Mouse (Mus musculus) layer of hippocampus, adult 18-20 months (tissue): ENCODE data around the gene Igfbp4. TPM values are rescaled to one million over a fixed set of nuclear protein-coding genes. Genes with fewer than 3 reads are reported as not detected.

ENCODE experiments used
- DNase-seq, 2 experiments: peaks; one replicate each; pipeline ENCODE4 v3.0.0; 2022; ENCODE audit warnings: low spot score in 2 of 2
- total RNA-seq, 2 experiments: library from RNA; stranded (reverse); gene quantifications; 2 replicates each; pipeline ENCODE4 v1.2.3; 2021

Igfbp4 gene
- total RNA-seq, 2 experiments from 2014 or later: 74.6 to 94.0 TPM

DNA sequence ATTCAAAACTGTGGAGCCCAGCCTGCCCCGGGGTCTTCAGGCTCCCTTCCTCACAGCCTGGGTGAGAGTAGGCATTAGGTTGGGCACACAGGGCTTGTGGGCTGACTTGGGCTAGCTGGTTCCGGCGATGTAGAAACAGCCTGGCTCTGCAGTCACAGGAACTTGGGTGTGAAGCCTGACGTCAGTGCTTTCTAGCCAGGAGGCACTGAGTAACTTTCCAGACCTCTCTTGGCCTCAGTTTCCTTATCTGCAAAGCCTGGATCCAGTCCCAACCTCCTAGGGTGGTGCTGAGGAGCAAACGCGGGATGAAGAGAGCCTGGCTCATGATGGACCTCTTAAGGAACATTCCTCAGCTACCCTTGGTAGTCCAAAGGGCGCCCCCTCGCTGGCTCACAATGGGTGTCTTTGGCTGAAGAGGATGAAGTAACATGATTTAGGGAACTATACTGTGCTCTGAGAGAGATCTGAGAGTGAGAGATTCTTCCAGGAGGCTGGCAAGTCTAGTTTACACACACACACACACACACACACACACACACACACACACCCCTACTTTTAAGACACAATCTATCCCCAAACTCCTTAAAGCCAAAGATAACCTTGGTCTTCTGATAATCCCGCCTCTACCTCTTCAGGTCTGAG lies 40.0 kb downstream of the Igfbp4 start:
- no peak for DNase-seq

DNA sequence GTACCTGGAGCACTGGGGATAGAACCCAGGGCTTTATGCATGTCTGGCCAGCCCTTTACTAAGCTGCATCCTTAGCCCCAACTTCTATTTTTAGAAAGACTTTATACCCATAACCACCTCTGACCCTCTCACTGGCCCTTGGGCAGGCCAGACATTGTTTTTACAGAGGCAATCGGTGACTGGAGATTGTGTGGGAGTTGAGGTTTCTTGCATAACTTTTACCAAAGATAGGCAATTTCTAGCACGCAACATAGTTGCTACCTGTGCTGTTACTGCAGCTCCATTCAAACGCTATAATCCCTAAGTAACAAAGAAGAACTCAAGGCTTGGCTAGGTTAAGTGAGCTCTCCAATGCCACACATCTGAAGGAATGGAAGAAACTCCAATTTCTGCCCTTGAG lies 40.5 kb downstream of the Igfbp4 start:
- DNase-seq: no peak

- no peak for DNase-seq
Measured at GRCm38 (mm10) chr11:99082098-99082497, 41.1 kb downstream of the Igfbp4 start.

DNA sequence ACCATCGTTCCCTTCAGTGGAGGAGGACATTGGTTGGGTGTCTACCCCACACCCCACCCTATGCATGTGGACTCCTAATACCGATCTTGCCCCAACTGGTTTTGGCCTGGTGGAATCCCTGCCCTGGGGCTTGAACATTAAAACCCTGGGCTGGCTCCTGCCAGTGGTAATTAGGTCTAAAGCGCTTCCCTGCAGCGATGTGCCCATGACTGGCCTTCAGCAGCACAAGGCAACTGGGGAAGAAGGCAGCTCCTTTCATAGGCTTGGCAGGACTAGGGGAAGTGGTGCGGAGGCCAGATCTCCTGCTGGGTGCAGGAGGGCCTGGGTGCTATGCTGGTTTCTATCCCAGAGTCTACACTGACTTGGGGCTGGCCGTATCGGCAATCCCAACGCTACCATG lies 42.5 kb downstream of the Igfbp4 start:
- no peak for DNase-seq

DNA sequence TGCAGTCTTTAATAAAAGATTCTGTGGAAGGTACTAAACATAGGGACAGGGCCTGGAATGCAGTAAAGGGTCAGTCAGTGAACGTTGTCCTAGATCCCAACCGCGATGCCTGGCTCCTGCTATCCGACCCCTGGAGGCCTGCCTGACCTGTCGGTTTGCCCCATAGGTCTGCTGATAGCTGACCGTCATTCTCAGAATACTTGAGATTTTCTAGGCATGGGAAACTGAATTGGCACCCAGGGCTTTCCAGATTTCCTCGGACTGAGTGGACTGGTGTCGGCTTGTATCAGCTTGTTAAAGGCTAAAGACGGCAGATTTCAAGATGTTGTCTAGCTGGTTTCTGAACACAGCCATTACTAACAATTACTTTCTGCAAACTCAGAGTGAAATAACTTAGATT lies 43.3 kb downstream of the Igfbp4 start:
- no peak for DNase-seq

GRCm38 (mm10) chr11:99088486-99088885 lies 47.4 kb downstream of the Igfbp4 start:
- DNase-seq: no peak

GRCm38 (mm10) chr11:99089077-99089601 lies 48.1 kb downstream of the Igfbp4 start, which contains the start of gene Tns4:
Gene Tns4, minus strand, starts transcription at chr11:99089306.
- DNase-seq: no peak

GRCm38 (mm10) chr11:99090391-99090790 lies 49.3 kb downstream of the Igfbp4 start:
- no peak for DNase-seq

- no peak for DNase-seq
Measured at GRCm38 (mm10) chr11:99091666-99092065, 50.6 kb downstream of the Igfbp4 start.

DNA sequence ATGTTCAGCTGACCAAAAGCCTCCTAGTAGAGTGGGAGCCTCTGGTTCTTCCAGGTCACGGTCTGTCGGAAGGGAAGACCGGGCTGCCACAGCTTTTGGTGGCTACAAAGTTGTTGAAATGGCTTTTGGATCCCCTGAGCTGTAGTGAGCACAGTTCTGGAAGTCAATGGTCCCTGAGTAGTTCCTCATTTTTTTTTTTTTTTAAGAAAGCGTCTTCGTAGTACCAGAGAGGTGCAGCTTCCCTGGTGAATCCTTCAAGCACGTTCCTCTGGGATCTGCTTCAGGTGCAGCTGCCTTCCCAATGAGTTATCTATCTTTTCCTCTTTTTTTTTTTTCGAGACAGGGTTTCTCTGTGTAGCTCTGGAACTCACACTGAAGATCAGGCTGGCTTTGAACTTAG lies 52.7 kb downstream of the Igfbp4 start:
- no peak for DNase-seq

- DNase-seq: no peak
Measured at GRCm38 (mm10) chr11:99094911-99095676, 54.0 kb downstream of the Igfbp4 start.

GRCm38 (mm10) chr11:99095759-99096158 lies 54.7 kb downstream of the Igfbp4 start:
- no peak for DNase-seq

GRCm38 (mm10) chr11:99096417-99096816 lies 55.4 kb downstream of the Igfbp4 start:
- DNase-seq: no peak

DNA sequence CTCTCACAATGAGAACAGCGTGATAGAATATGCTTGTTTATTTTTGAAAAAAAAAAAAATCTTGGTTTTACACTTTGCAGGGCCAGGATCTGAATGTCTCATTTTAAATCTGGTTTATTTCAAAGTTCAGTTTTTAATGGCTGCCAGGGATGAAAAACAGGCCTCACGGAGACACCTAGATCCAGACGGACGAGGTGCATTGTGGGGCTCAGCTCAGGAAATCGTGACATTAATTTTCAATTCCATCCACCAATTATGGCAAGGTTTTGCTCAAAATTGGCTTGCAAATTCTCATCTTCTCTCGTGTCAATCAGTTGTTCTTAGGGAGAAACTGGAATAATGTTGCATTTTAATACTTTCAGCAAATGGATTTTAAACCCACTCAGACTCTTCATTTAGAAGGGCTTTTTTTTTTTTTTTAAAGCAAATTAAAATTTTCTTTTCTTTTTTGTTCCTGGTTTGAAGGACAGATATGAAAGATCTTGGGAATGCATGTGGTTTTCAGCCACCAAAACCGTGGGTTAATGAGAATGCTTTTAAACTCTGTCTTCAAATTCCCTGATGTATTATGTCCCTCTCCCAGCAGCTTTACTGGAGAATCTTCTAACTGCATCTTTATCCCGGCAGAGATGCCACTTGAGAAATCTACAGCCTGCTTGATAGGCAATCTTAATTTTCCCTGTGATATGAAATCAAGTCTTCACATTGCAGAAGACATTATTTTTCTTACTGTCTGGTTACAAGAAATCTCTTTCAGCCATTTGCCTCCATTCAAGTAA lies 56.1 kb downstream of the Igfbp4 start:
- peak; percentile 23 to 51 for DNase-seq

DNA sequence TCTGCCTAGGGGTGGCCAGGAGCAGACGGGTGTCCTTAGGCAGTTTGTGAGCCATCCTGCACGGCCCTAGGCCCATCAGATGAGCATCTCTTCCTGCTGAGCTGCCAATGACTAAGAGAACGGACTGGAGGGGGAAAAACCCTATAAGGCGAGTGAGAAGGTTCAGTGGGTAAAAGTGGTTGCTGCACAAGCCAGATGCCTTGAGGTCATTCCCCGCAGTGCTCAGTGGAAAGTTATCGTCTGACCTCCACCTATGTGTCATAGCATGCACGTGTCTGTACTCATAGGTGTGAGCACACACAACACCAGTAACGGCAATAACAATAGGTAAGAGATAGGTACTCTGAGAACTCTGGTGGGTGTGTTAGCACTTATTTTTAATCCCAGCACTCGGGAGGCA lies 57.9 kb downstream of the Igfbp4 start:
- DNase-seq: no peak

DNA sequence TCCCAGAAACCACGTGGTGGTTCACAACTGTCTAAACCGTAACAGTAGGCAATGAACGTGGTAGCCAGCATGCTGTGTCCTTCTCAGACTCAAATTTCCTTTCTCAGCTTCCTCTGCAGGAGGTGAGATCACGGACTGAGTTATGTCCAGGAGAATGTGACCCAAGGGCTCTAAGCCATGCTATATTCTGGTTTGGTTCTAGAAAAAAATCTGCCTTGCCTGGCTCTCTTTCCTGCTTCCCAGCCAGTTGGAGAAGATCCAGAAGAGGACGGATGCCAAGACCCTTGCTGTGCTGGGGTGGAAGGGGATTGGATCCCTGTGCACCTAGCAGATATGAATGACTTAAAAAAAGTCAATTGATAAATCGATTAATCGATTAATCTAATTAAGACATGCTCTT lies 58.5 kb downstream of the Igfbp4 start:
- no peak for DNase-seq

- DNase-seq: no peak
Measured at GRCm38 (mm10) chr11:99100215-99100614, 59.2 kb downstream of the Igfbp4 start.

DNA sequence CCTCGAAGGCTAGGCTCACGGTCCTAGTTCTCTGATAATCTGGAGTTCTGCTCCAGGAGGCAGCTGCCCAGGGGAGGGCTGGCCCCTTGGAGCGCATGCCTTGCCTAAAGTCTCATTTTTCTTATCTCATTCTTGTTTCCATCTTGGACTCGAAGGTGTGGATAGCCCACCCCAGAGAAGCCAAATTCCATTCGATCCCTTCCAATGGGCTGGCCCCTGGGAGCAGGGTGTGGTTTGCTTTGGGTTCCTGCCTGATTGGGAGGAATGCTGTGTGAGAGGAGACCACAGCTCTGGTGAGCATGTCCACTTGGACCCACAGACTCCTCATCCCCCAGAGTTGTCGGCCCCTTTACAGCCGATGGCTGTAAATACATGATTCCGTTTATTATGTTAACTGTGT lies 60.6 kb downstream of the Igfbp4 start:
- no peak for DNase-seq

GRCm38 (mm10) chr11:99102575-99103270 lies 61.7 kb downstream of the Igfbp4 start:
- DNase-seq: no peak
